Mouse (Mus musculus): Measurements from ENCODE around the gene Slc28a2. TPM values are rescaled to one million over a fixed set of nuclear protein-coding genes. Genes with fewer than 3 reads are reported as not detected.
"Not testable (repeated sequence)": the region's sequence is repeated elsewhere in the genome, so short reads cannot be mapped to it uniquely, and the experiment has no call there.

Slc28a2 gene
- polyA plus RNA-seq (2011; ENCODE audit: insufficient read depth, insufficient read length, low replicate concordance, missing spikeins), result 12.7 and 25.8 TPM in 2 replicates

GRCm38 (mm10) chr2:122426200-122426599 is at the start of gene Slc28a2:
Slc28a2 (plus strand) TSS chr2:122426477.
- WGBS, result 0% methylated on average over 3 of the region's 3 CpGs
- not testable (repeated sequence) for H3K4me3 ChIP-seq (replicated peaks; ENCODE audit: control insufficient read depth, low read depth, low read length); H3K27ac ChIP-seq (ENCODE audit: control insufficient read depth, insufficient read depth, low read depth, low read length, poor library complexity); H3K4me1 ChIP-seq (ENCODE audit: control insufficient read depth, insufficient read depth, low read length)

- WGBS, result under 1% methylated on average over 28 of the region's 28 CpGs
Measured at GRCm38 (mm10) chr2:122377215-122377674, 49.0 kb upstream of the Slc28a2 start.

GRCm38 (mm10) chr2:122377751-122378246 is 48.5 kb upstream of the Slc28a2 start:
- TF ChIP-seq POLR2A (IDR thresholded peaks at IDR 0.05; ENCODE audit: borderline replicate concordance, control insufficient read depth, low read depth, low read length) (no peak), CTCF (IDR thresholded peaks at IDR 0.05; ENCODE audit: control insufficient read depth, insufficient read depth, low read length) (no peak)
- under 1% methylated on average over 26 of the region's 26 CpGs for WGBS
- H3K4me1 ChIP-seq (ENCODE audit: control insufficient read depth, insufficient read depth, low read length), result no peaks in the 10 kb centered on the region; the same call in 1 of the 2 replicates
- H3K4me3 ChIP-seq (replicated peaks; ENCODE audit: control insufficient read depth, low read depth, low read length), result peak overlapping the region; percentile 77
- H3K27ac ChIP-seq (ENCODE audit: control insufficient read depth, insufficient read depth, low read depth, low read length, poor library complexity), result peak overlapping the region; percentile 55

More at GRCm38 (mm10) chr2:122377215-122377674, 49.0 kb upstream of the Slc28a2 start:
- TF ChIP-seq CTCF (IDR thresholded peaks at IDR 0.05; ENCODE audit: control insufficient read depth, insufficient read depth, low read length) (0 out of 2 replicates have a peak, but pooled peaks have one; percentile 2), POLR2A (IDR thresholded peaks at IDR 0.05; ENCODE audit: borderline replicate concordance, control insufficient read depth, low read depth, low read length) (peak; percentile 53; the same call in 1 of the 2 replicates)
- Histone ChIP-seq H3K4me1 (ENCODE audit: control insufficient read depth, insufficient read depth, low read length) (no peaks in the 10 kb centered on the region; the same call in 1 of the 2 replicates), H3K4me3 (replicated peaks; ENCODE audit: control insufficient read depth, low read depth, low read length) (peak overlapping the region; percentile 77), H3K27ac (ENCODE audit: control insufficient read depth, insufficient read depth, low read depth, low read length, poor library complexity) (peak overlapping the region; percentile 55; the same call in 1 of the 2 replicates)

GRCm38 (mm10) chr2:122378421-122379291 is 47.6 kb upstream of the Slc28a2 start:
- H3K4me3 ChIP-seq (replicated peaks; ENCODE audit: control insufficient read depth, low read depth, low read length), result no peak overlapping the region
- no peak for TF ChIP-seq POLR2A (IDR thresholded peaks at IDR 0.05; ENCODE audit: borderline replicate concordance, control insufficient read depth, low read depth, low read length)
- no peak for TF ChIP-seq CTCF (IDR thresholded peaks at IDR 0.05; ENCODE audit: control insufficient read depth, insufficient read depth, low read length)
- no peaks in the 10 kb centered on the region; the same call in 1 of the 2 replicates for H3K4me1 ChIP-seq (ENCODE audit: control insufficient read depth, insufficient read depth, low read length)
- 31% methylated on average over 8 of the region's 8 CpGs for WGBS
- H3K27ac ChIP-seq (ENCODE audit: control insufficient read depth, insufficient read depth, low read depth, low read length, poor library complexity), result no peak overlapping the region

- Histone ChIP-seq H3K27ac (ENCODE audit: control insufficient read depth, insufficient read depth, low read depth, low read length, poor library complexity) (no peak overlapping the region), H3K4me3 (replicated peaks; ENCODE audit: control insufficient read depth, low read depth, low read length) (no peak overlapping the region), H3K4me1 (ENCODE audit: control insufficient read depth, insufficient read depth, low read length) (no peaks in the 10 kb centered on the region; the same call in 1 of the 2 replicates)
- 48% methylated on average over 2 of the region's 2 CpGs for WGBS
- TF ChIP-seq CTCF (IDR thresholded peaks at IDR 0.05; ENCODE audit: control insufficient read depth, insufficient read depth, low read length) (no peak), POLR2A (IDR thresholded peaks at IDR 0.05; ENCODE audit: borderline replicate concordance, control insufficient read depth, low read depth, low read length) (no peak)
Measured at GRCm38 (mm10) chr2:122379292-122379650, 47.0 kb upstream of the Slc28a2 start.

- Histone ChIP-seq H3K4me3 (replicated peaks; ENCODE audit: control insufficient read depth, low read depth, low read length) (no peak overlapping the region), H3K27ac (ENCODE audit: control insufficient read depth, insufficient read depth, low read depth, low read length, poor library complexity) (no peak overlapping the region), H3K4me1 (ENCODE audit: control insufficient read depth, insufficient read depth, low read length) (no peaks in the 10 kb centered on the region)
- 2% methylated on average over 11 of the region's 11 CpGs for WGBS
- TF ChIP-seq POLR2A (IDR thresholded peaks at IDR 0.05; ENCODE audit: borderline replicate concordance, control insufficient read depth, low read depth, low read length) (no peak), CTCF (IDR thresholded peaks at IDR 0.05; ENCODE audit: control insufficient read depth, insufficient read depth, low read length) (peak; percentile 41)
Measured at GRCm38 (mm10) chr2:122380768-122381311, 45.4 kb upstream of the Slc28a2 start.

- no peaks in the 10 kb centered on the region for H3K4me1 ChIP-seq (ENCODE audit: control insufficient read depth, insufficient read depth, low read length)
- TF ChIP-seq CTCF (IDR thresholded peaks at IDR 0.05; ENCODE audit: control insufficient read depth, insufficient read depth, low read length) (no peak), POLR2A (IDR thresholded peaks at IDR 0.05; ENCODE audit: borderline replicate concordance, control insufficient read depth, low read depth, low read length) (no peak)
- no peak overlapping the region for H3K27ac ChIP-seq (ENCODE audit: control insufficient read depth, insufficient read depth, low read depth, low read length, poor library complexity)
- no peak overlapping the region for H3K4me3 ChIP-seq (replicated peaks; ENCODE audit: control insufficient read depth, low read depth, low read length)
- WGBS, result 46% methylated on average over 16 of the region's 16 CpGs
Measured at GRCm38 (mm10) chr2:122381329-122382103, 44.8 kb upstream of the Slc28a2 start.
